Mouse (Mus musculus) midbrain, postnatal 0 days (tissue): Measurements from ENCODE around the gene Pex14. TPM values are rescaled to one million over a fixed set of nuclear protein-coding genes. Genes with fewer than 3 reads are reported as not detected.
A peak's percentile ranks its signal among the peaks of the same experiment; 100 is the strongest.

Experiments used
- ATAC-seq: fragments of 200-750 bp; cut with Nextera tagmentation; 2 replicates; pipeline ENCODE4 v1.8.0; 2017; ENCODE audit warnings: moderate number of reproducible peaks, mild to moderate bottlenecking, moderate TSS enrichment, moderate library complexity; ENCODE audit not compliant: low FRiP score
- DNase-seq: peaks from one replicate; pipeline ENCODE4 v3.0.0-alpha.2; 2015; ENCODE audit warnings: low spot score
- H3K27ac ChIP-seq: fragments of 300-500 bp; sonication (generic); 2 replicates; pipeline ENCODE4 v1.5.1; 2014; ENCODE audit warnings: low read depth, mild to moderate bottlenecking, low read length, mixed read lengths
- H3K27me3 ChIP-seq: fragments of 300-500 bp; sonication (generic); 2 replicates; pipeline ENCODE4 v1.6.1; 2014; ENCODE audit warnings: low read length, control low read depth, mixed read lengths; ENCODE audit not compliant: insufficient read depth
- H3K36me3 ChIP-seq: fragments of 300-500 bp; sonication (generic); 2 replicates; pipeline ENCODE4 v1.6.1; 2014; ENCODE audit warnings: low read length, control low read depth, mixed read lengths; ENCODE audit not compliant: insufficient read depth
- H3K4me1 ChIP-seq: fragments of 300-500 bp; sonication (generic); 2 replicates; pipeline ENCODE4 v1.6.1; 2014; ENCODE audit warnings: mild to moderate bottlenecking, control low read depth, antibody characterized with exemption, low read length, mixed read lengths; ENCODE audit not compliant: insufficient read depth
- H3K4me2 ChIP-seq: fragments of 300-500 bp; sonication (generic); 2 replicates; pipeline ENCODE4 v1.6.1; 2014; ENCODE audit warnings: low read depth, mild to moderate bottlenecking, low read length, mixed read lengths; ENCODE audit not compliant: poor library complexity, severe bottlenecking
- H3K4me3 ChIP-seq: fragments of 300-500 bp; sonication (generic); 2 replicates; pipeline ENCODE4 v1.5.1; 2014; ENCODE audit warnings: low read depth, mild to moderate bottlenecking, low read length, moderate library complexity
- H3K9ac ChIP-seq: fragments of 300-500 bp; sonication (generic); replicated peaks from 2 replicates; pipeline ENCODE4 v1.6.1; 2014; ENCODE audit warnings: mild to moderate bottlenecking, low read length, moderate library complexity, mixed read lengths; ENCODE audit not compliant: poor library complexity, severe bottlenecking
- H3K9me3 ChIP-seq: fragments of 300-500 bp; sonication (generic); 2 replicates; pipeline ENCODE4 v1.6.1; 2016; ENCODE audit warnings: low read length, control low read depth
- CTCF ChIP-seq: IDR thresholded peaks from 2 replicates; pipeline ENCODE4 v1.5.1; 2016; ENCODE audit warnings: antibody characterized with exemption, mild to moderate bottlenecking
- WGBS: fragments of 180-500 bp; shearing (Covaris S2); extraction: QIAGEN DNeasy Blood & Tissue Kit; methylation state at CpG from one replicate; pipeline ENCODE4 v1.1.7; 2014; 5-methylcytosine and 5-hydroxymethylcytosine counted together
- polyA plus RNA-seq: library from polyadenylated mRNA; unstranded; fragments of >200 nt; fragmentation: Nextera tagmentation; extraction: Ambion mirVana; gene quantifications from 2 replicates; pipeline ENCODE4 v1.2.1, GENCODE M21; 2015
- total RNA-seq: library from RNA; depleted of rRNA; stranded (reverse); fragments of >200 nt; gene quantifications from 2 replicates; pipeline ENCODE4 v1.2.3, GENCODE M21; 2014

The Pex14 gene
- total and polyA plus RNA-seq, 2 experiments from 2014 or later: 62.5 to 74.0 TPM

DNA sequence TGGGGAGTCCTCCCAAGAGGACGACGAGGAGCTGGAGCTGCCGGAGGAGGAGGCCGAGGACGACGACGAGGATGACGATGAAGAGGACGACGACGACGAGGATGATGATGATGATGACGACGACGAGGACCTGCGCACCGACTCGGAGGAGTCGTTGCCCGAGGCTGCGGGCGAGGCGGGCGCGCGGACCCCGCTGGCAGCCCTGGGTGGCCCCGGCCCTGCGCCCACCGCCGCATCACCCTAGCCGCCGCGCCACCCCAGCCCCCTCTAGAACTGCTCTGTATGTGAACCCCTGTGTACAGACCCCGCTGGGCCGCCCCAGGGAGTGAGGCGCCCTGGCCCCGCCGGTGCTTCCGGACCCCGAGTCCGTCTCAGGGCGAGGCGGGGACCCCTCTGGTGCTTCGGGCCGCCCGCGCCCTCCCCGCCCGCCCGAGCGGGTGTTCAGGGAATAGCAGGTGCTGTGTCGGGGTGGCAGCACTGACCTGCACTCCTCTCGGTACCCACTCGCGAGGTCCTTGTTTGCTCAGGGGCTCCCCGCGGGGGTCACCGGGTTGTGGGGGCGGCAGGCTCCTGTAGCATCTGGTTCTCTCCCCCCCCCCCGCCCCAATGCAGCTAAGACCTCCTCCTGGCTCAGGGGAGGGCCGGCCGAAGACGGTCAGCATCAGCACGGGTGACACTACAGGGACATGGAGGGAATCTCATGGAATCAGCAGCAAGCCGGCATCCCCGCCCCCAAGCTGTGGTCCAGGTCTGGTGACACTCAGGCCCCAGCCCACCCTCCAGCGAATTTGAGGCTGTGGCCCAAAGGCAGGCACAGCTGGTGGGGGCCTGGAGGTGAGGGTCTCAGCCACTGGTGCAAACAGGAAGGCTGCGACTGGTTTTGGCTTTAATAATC is 147.1 kb downstream of the Pex14 start:
- H3K27me3 ChIP-seq: peaks cover 6% of the 10 kb centered on the region; the same call in 1 of the 2 replicates
- no peak overlapping the region for H3K27ac ChIP-seq
- no peaks in the 10 kb centered on the region for H3K9me3 ChIP-seq
- peaks cover 8% of the 10 kb centered on the region for H3K4me1 ChIP-seq
- WGBS: 5% methylated on average over 57 of the region's 69 CpGs
- peak overlapping the region; percentile 64 for H3K4me2 ChIP-seq
- H3K4me3 ChIP-seq: peak overlapping the region; percentile 44
- ATAC-seq (peak; percentile 33), DNase-seq (no peak)
- no peaks in the 10 kb centered on the region for H3K36me3 ChIP-seq
- TF ChIP-seq CTCF: peak; percentile 5; the same call in 1 of the 2 replicates
- H3K9ac ChIP-seq: peak overlapping the region; percentile 60

DNA sequence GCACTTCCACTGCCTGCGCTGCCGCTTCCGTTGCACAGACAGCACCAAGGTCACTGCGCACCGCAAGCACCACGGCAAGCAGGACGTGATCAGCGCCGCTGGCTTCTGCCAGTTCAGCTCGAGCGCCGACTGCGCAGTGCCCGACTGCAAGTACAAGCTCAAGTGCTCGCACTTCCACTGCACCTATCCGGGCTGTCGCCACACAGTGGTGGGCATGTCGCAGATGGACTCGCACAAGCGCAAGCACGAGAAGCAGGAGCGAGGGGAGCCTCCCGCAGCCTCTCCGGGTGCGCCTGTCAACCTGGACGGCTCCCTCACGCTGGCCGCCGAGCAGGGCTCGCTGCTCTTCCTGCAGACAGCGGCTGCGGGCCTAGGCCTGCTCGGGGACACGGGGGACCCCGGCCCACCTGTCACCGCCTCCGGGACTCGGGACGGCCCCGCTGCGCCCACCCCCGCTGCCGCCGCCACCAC is 147.8 kb downstream of the Pex14 start:
- ATAC-seq (peak; percentile 38), DNase-seq (peak; percentile 38)
- peaks cover 6% of the 10 kb centered on the region; the same call in 1 of the 2 replicates for H3K27me3 ChIP-seq
- no peaks in the 10 kb centered on the region for H3K36me3 ChIP-seq
- H3K4me1 ChIP-seq: peaks cover 8% of the 10 kb centered on the region
- H3K9ac ChIP-seq: peak overlapping the region; percentile 60
- peak overlapping the region; percentile 64 for H3K4me2 ChIP-seq
- H3K4me3 ChIP-seq: peak overlapping the region; percentile 44
- H3K27ac ChIP-seq: no peak overlapping the region; the same call in 1 of the 2 replicates
- peak; percentile 33 for TF ChIP-seq CTCF
- 5% methylated on average over 43 of the region's 44 CpGs for WGBS
- no peaks in the 10 kb centered on the region for H3K9me3 ChIP-seq

DNA sequence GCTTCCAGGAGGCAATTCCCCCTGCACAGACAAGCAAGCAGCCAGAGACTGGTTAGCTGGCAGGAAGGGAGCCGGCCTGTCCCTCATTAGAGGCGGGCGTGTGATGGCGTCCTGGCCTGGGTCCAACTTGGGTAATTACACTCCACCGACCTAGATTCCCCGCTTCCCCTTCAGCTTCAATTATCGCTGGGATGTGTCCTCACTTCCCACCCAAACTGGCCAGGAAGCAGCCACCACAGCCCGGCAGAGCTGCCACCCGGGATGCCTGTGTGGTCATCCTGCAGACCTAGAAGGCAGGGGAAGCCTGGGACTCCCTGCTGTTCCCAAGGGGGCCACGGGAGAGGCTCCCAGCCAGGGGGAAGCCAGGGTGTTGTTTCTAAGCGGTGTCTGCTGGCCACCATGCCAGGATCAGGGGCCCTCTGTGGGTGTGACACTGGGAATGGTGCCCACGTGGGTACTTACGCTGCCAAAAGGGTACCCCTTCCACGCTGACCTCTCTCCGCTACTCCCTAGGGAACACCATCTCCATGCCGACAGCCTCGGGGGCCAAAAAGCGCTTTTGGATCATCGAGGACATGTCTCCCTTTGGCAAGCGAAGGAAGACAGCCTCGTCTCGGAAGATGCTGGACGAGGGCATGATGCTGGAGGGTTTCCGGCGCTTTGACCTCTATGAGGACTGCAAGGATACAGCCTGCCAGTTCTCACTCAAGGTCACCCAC is 148.6 kb downstream of the Pex14 start:
- TF ChIP-seq CTCF: no peak
- H3K27me3 ChIP-seq: peaks cover 6% of the 10 kb centered on the region; the same call in 1 of the 2 replicates
- H3K9ac ChIP-seq: no peak overlapping the region
- H3K4me3 ChIP-seq: peak overlapping the region; percentile 44
- peak; percentile 85 for DNase-seq
- peak; percentile 24; the same call in 1 of the 2 replicates for ATAC-seq
- 34% methylated on average over 25 of the region's 25 CpGs for WGBS
- peak overlapping the region; percentile 64 for H3K4me2 ChIP-seq
- no peak overlapping the region; the same call in 1 of the 2 replicates for H3K27ac ChIP-seq
- peaks cover 8% of the 10 kb centered on the region for H3K4me1 ChIP-seq
- no peaks in the 10 kb centered on the region for H3K9me3 ChIP-seq
- H3K36me3 ChIP-seq: no peaks in the 10 kb centered on the region

DNA sequence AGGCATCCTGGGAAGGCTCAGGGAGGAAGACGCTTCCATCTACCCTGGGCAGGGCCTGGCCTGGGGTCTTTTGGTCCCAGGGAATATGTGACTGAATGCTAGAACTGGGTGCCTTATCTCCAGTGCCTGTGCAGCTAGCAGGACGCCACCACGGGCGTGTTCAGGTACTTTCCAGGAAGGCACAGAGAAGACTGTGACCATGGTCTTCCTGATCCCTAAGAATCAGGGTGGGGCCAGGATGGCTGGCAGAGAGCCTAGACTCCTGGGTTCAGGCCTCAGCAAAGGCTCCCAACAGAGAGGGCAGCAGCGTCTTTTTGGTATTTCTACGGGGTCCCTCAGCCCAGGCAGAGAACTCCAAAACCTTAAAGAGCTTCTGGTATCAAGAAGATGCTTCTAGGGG is 149.2 kb downstream of the Pex14 start:
- H3K4me1 ChIP-seq: peaks cover 8% of the 10 kb centered on the region
- ATAC-seq (no peak), DNase-seq (no peak)
- no peak overlapping the region for H3K4me3 ChIP-seq
- no peak overlapping the region for H3K9ac ChIP-seq
- no peak overlapping the region for H3K4me2 ChIP-seq
- TF ChIP-seq CTCF: no peak
- 70% methylated on average over 6 of the region's 6 CpGs for WGBS
- peaks cover 6% of the 10 kb centered on the region; the same call in 1 of the 2 replicates for H3K27me3 ChIP-seq
- H3K27ac ChIP-seq: no peak overlapping the region
- no peaks in the 10 kb centered on the region for H3K36me3 ChIP-seq
- H3K9me3 ChIP-seq: no peaks in the 10 kb centered on the region

DNA sequence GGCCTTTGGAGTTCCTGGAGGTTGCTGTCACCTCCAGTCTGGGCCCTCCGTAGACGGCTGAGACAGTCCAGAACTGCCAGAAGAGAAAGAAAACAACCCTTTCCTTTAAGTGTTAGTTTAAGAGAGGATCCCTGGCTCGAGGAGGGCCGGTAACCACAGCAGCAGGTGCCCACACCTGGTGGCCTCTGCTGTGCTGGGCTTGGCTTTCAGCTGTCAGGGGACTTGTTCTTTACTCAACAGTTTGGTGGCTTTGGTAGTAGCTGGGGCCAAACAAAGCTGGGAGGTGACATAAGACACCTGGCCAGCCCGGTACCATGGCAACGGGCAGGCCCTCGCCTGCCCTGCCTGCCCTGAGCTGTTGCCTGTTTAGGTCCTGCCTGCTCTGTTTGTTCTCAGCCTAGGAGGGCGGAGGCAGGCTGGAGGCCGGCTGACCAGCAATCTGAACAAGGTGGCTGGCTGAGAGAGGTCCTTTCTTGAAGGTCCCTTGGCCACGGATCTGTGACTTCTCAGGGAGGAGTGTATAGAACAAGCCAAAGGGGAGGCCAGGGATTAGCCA is 151.8 kb downstream of the Pex14 start:
- no peak for ATAC-seq
- TF ChIP-seq CTCF: no peak
- Histone ChIP-seq H3K27me3 (peaks cover 6% of the 10 kb centered on the region; the same call in 1 of the 2 replicates), H3K4me3 (no peak overlapping the region), H3K4me2 (no peak overlapping the region), H3K27ac (no peak overlapping the region), H3K9ac (no peak overlapping the region), H3K4me1 (peaks cover 8% of the 10 kb centered on the region), H3K36me3 (no peaks in the 10 kb centered on the region), H3K9me3 (no peaks in the 10 kb centered on the region)
- 68% methylated on average over 10 of the region's 10 CpGs for WGBS
- no peak for DNase-seq
